Mouse (Mus musculus): ENCODE data around the gene Rfx7. TPM values are rescaled to one million over a fixed set of nuclear protein-coding genes. Genes with fewer than 3 reads are reported as not detected.
"Not testable (repeated sequence)": the region's sequence is repeated elsewhere in the genome, so short reads cannot be mapped to it uniquely, and the experiment has no call there.

The Rfx7 gene
- polyA plus RNA-seq, 1 experiment, result 43.9 TPM

GRCm38 (mm10) chr9:72590861-72591260 lies 58.8 kb downstream of the Rfx7 start:
- WGBS, result 96% methylated on average over 1 of the region's 1 CpGs
- no peak for TF ChIP-seq POLR2A (IDR thresholded peaks at IDR 0.05; ENCODE audit: insufficient read depth, low read depth, low read length)
- no peak for TF ChIP-seq CTCF (IDR thresholded peaks at IDR 0.05; ENCODE audit: insufficient read depth, low read depth, low read length)
- Histone ChIP-seq H3K27ac (ENCODE audit: insufficient read depth, low read depth, low read length) (no peak overlapping the region), H3K4me3 (ENCODE audit: insufficient read depth, low read depth, low read length) (no peak overlapping the region), H3K4me1 (ENCODE audit: control insufficient read depth, insufficient read depth, low read length) (no peaks in the 10 kb centered on the region)

GRCm38 (mm10) chr9:72592016-72592415 lies 60.0 kb downstream of the Rfx7 start:
- TF ChIP-seq CTCF (IDR thresholded peaks at IDR 0.05; ENCODE audit: insufficient read depth, low read depth, low read length), result no peak
- TF ChIP-seq POLR2A (IDR thresholded peaks at IDR 0.05; ENCODE audit: insufficient read depth, low read depth, low read length), result no peak
- no peaks in the 10 kb centered on the region for H3K4me1 ChIP-seq (ENCODE audit: control insufficient read depth, insufficient read depth, low read length)
- H3K4me3 ChIP-seq (ENCODE audit: insufficient read depth, low read depth, low read length), result no peak overlapping the region
- no peak overlapping the region for H3K27ac ChIP-seq (ENCODE audit: insufficient read depth, low read depth, low read length)

- 83% methylated on average over 4 of the region's 4 CpGs for WGBS
- not testable (repeated sequence) for H3K4me3 ChIP-seq (ENCODE audit: insufficient read depth, low read depth, low read length); H3K27ac ChIP-seq (ENCODE audit: insufficient read depth, low read depth, low read length); H3K4me1 ChIP-seq (ENCODE audit: control insufficient read depth, insufficient read depth, low read length)
Measured at GRCm38 (mm10) chr9:72594656-72595055, 62.6 kb downstream of the Rfx7 start.

GRCm38 (mm10) chr9:72600142-72600541 lies 68.1 kb downstream of the Rfx7 start:
- TF ChIP-seq CTCF (IDR thresholded peaks at IDR 0.05; ENCODE audit: insufficient read depth, low read depth, low read length), result no peak
- no peak for TF ChIP-seq POLR2A (IDR thresholded peaks at IDR 0.05; ENCODE audit: insufficient read depth, low read depth, low read length)
- 92% methylated on average over 3 of the region's 3 CpGs for WGBS
- no peak overlapping the region for H3K27ac ChIP-seq (ENCODE audit: insufficient read depth, low read depth, low read length)

GRCm38 (mm10) chr9:72609771-72610170 lies 77.7 kb downstream of the Rfx7 start:
- Histone ChIP-seq H3K4me3 (ENCODE audit: insufficient read depth, low read depth, low read length) (no peak overlapping the region), H3K27ac (ENCODE audit: insufficient read depth, low read depth, low read length) (no peak overlapping the region), H3K4me1 (ENCODE audit: control insufficient read depth, insufficient read depth, low read length) (0 out of 2 replicates have a peak, but pooled peaks cover 3% of the 10 kb centered on the region)
- TF ChIP-seq POLR2A (IDR thresholded peaks at IDR 0.05; ENCODE audit: insufficient read depth, low read depth, low read length) (no peak), CTCF (IDR thresholded peaks at IDR 0.05; ENCODE audit: insufficient read depth, low read depth, low read length) (no peak)

More at GRCm38 (mm10) chr9:72600142-72600541, 68.1 kb downstream of the Rfx7 start:
- H3K4me1 ChIP-seq (ENCODE audit: control insufficient read depth, insufficient read depth, low read length), result no peaks in the 10 kb centered on the region
- H3K4me3 ChIP-seq (ENCODE audit: insufficient read depth, low read depth, low read length), result no peak overlapping the region

- Histone ChIP-seq H3K4me1 (ENCODE audit: control insufficient read depth, insufficient read depth, low read length) (peaks cover 3% of the 10 kb centered on the region), H3K27ac (ENCODE audit: insufficient read depth, low read depth, low read length) (no peak overlapping the region), H3K4me3 (ENCODE audit: insufficient read depth, low read depth, low read length) (no peak overlapping the region)
- WGBS, result 7% methylated on average over 2 of the region's 2 CpGs
- TF ChIP-seq POLR2A (IDR thresholded peaks at IDR 0.05; ENCODE audit: insufficient read depth, low read depth, low read length) (no peak), CTCF (IDR thresholded peaks at IDR 0.05; ENCODE audit: insufficient read depth, low read depth, low read length) (no peak)
Measured at GRCm38 (mm10) chr9:72613884-72614283, 81.8 kb downstream of the Rfx7 start.

- WGBS, result 22% methylated on average over 6 of the region's 6 CpGs
- TF ChIP-seq CTCF (IDR thresholded peaks at IDR 0.05; ENCODE audit: insufficient read depth, low read depth, low read length) (no peak), POLR2A (IDR thresholded peaks at IDR 0.05; ENCODE audit: insufficient read depth, low read depth, low read length) (no peak)
- H3K4me1 ChIP-seq (ENCODE audit: control insufficient read depth, insufficient read depth, low read length), result peaks cover 3% of the 10 kb centered on the region
- H3K4me3 ChIP-seq (ENCODE audit: insufficient read depth, low read depth, low read length), result no peak overlapping the region
- H3K27ac ChIP-seq (ENCODE audit: insufficient read depth, low read depth, low read length), result no peak overlapping the region
Measured at GRCm38 (mm10) chr9:72614786-72615480, 82.9 kb downstream of the Rfx7 start.

GRCm38 (mm10) chr9:72618037-72618436 lies 86.0 kb downstream of the Rfx7 start:
- Histone ChIP-seq H3K4me1 (ENCODE audit: control insufficient read depth, insufficient read depth, low read length) (peaks cover 3% of the 10 kb centered on the region), H3K4me3 (ENCODE audit: insufficient read depth, low read depth, low read length) (no peak overlapping the region), H3K27ac (ENCODE audit: insufficient read depth, low read depth, low read length) (no peak overlapping the region)
- TF ChIP-seq POLR2A (IDR thresholded peaks at IDR 0.05; ENCODE audit: insufficient read depth, low read depth, low read length) (no peak), CTCF (IDR thresholded peaks at IDR 0.05; ENCODE audit: insufficient read depth, low read depth, low read length) (no peak)
- WGBS, result 78% methylated on average over 3 of the region's 3 CpGs

- Histone ChIP-seq H3K4me3 (ENCODE audit: insufficient read depth, low read depth, low read length) (no peak overlapping the region), H3K4me1 (ENCODE audit: control insufficient read depth, insufficient read depth, low read length) (no peaks in the 10 kb centered on the region), H3K27ac (ENCODE audit: insufficient read depth, low read depth, low read length) (no peak overlapping the region)
- TF ChIP-seq POLR2A (IDR thresholded peaks at IDR 0.05; ENCODE audit: insufficient read depth, low read depth, low read length), result no peak
- TF ChIP-seq CTCF (IDR thresholded peaks at IDR 0.05; ENCODE audit: insufficient read depth, low read depth, low read length), result no peak
- WGBS, result 98% methylated on average over 1 of the region's 1 CpGs
Measured at GRCm38 (mm10) chr9:72623605-72624004, 91.6 kb downstream of the Rfx7 start.

- H3K27ac ChIP-seq (ENCODE audit: insufficient read depth, low read depth, low read length), result no peak overlapping the region
- H3K4me1 ChIP-seq (ENCODE audit: control insufficient read depth, insufficient read depth, low read length), result no peaks in the 10 kb centered on the region
- no peak overlapping the region for H3K4me3 ChIP-seq (ENCODE audit: insufficient read depth, low read depth, low read length)
- no peak for TF ChIP-seq CTCF (IDR thresholded peaks at IDR 0.05; ENCODE audit: insufficient read depth, low read depth, low read length)
- no peak for TF ChIP-seq POLR2A (IDR thresholded peaks at IDR 0.05; ENCODE audit: insufficient read depth, low read depth, low read length)
- WGBS, result 49% methylated on average over 1 of the region's 1 CpGs
Measured at GRCm38 (mm10) chr9:72627598-72627997, 95.6 kb downstream of the Rfx7 start.

Data from olfactory bulb, adult 2 months (tissue).